Comparison of ENCODE assay signal across 9 mouse cellular contexts in genomic region chr8:119992249-119992648, GRCm38 (mm10). TPM values are rescaled to one million over a fixed set of nuclear protein-coding genes. Genes with fewer than 3 reads are reported as not detected.
A peak's percentile ranks its signal among the peaks of the same experiment; 100 is the strongest.
DNase-seq lines count a peak whose midpoint lies in the region; ATAC-seq lines count a peak whose summit lies in the region.
"Had no signal": no experiment of that assay in that cellular context is flagged by ENCODE, and none has a peak within 500 bp of the region (broad histone marks: within the 10 kb centered on the region; RNA-seq: fewer than 3 reads in every experiment).

Crispld2 (plus strand) TSS chr8:119992438.

- peak; percentile 90 for DNase-seq in ES-CJ7 (ENCODE audit: low read depth, low spot score)
- DNase-seq in cerebellum, postnatal 25 days = peak; percentile 40 to 69
- peak; percentile 31 to 52 for DNase-seq in frontal cortex, postnatal 36 days (ENCODE audit: low spot score in 2 of 2)
- DNase-seq in hindbrain, embryonic 11.5 days (ENCODE audit: low spot score) = peak; percentile 92
- DNase-seq in layer of hippocampus, postnatal 14 days (ENCODE audit: low spot score in 2 of 2) = peak; percentile 54 to 72
- peak; percentile 73 for DNase-seq in ovary, postnatal 14 days (ENCODE audit: low spot score)
- peak; percentile 88 to 92 for DNase-seq in thymus, postnatal 36 days

- H3K9ac ChIP-seq in hindbrain, embryonic 11.5 days (ENCODE audit: low read depth, low read length) = no peak within 1 kb of the TSS
- H3K9ac ChIP-seq in lung, embryonic 15.5 days = peak within 1 kb of the TSS; percentile 11; the same call in 1 of the 2 replicates

- H3K4me3 ChIP-seq in hindbrain, embryonic 11.5 days (ENCODE audit: low read depth, low read length) = peak within 1 kb of the TSS; percentile 26
- H3K4me3 ChIP-seq in lung, embryonic 15.5 days = peak within 1 kb of the TSS; percentile 26

- H3K27me3 ChIP-seq in hindbrain, embryonic 11.5 days (ENCODE audit: control insufficient read depth, insufficient read depth, low read length) = peaks cover 22% of the 10 kb centered on the region
- H3K27me3 ChIP-seq in lung, embryonic 15.5 days = peaks cover 43% of the 10 kb centered on the region
- H3K27me3 ChIP-seq: Patski had no signal

- H3K36me3 ChIP-seq in hindbrain, embryonic 11.5 days (ENCODE audit: control insufficient read depth, insufficient read depth, low read length) = no peaks in the 10 kb centered on the region
- H3K36me3 ChIP-seq in lung, embryonic 15.5 days = no peaks in the 10 kb centered on the region

- H3K27ac ChIP-seq in hindbrain, embryonic 11.5 days (ENCODE audit: low read depth, low read length) = no peak within 1 kb of the TSS
- H3K27ac ChIP-seq in lung, embryonic 15.5 days = no peak within 1 kb of the TSS

- peak within 1 kb of the TSS; percentile 42 for H3K4me2 ChIP-seq in hindbrain, embryonic 11.5 days (replicated peaks; ENCODE audit: low read depth, low read length)
- peak within 1 kb of the TSS; percentile 47 for H3K4me2 ChIP-seq in lung, embryonic 15.5 days

- peaks cover 3% of the 10 kb centered on the region; the same call in 1 of the 2 replicates for H3K4me1 ChIP-seq in hindbrain, embryonic 11.5 days (replicated peaks; ENCODE audit: control insufficient read depth, insufficient read depth, low read length)
- peaks cover 23% of the 10 kb centered on the region for H3K4me1 ChIP-seq in lung, embryonic 15.5 days

- H3K9me3 ChIP-seq in hindbrain, embryonic 11.5 days (ENCODE audit: control insufficient read depth, low read length) = no peaks in the 10 kb centered on the region
- no peaks in the 10 kb centered on the region for H3K9me3 ChIP-seq in lung, embryonic 15.5 days

- peak; percentile 88 for ATAC-seq in hindbrain, embryonic 11.5 days (ENCODE audit: low FRiP score)
- ATAC-seq in lung, embryonic 15.5 days (ENCODE audit: borderline replicate concordance, extremely low read depth, low FRiP score, low TSS enrichment) = peak; percentile 87
- ATAC-seq: Patski had no signal

- WGBS in hindbrain, embryonic 11.5 days = 0% methylated on average over 25 of the region's 25 CpGs
- under 1% methylated on average over 25 of the region's 25 CpGs for WGBS in lung, embryonic 15.5 days

RNA-seq across cellular contexts. Expression of gene Crispld2, which starts in this region (rescaled TPM):
- 2.1 and 2.6 TPM in 2 replicates for polyA plus RNA-seq in hindbrain, embryonic 11.5 days (2014; fragmentation: Nextera tagmentation; extraction: Ambion mirVana)
- 1 to 10 TPM; 1.6 to 2.1 TPM for total RNA-seq in layer of hippocampus, postnatal 14 days (2021)
- polyA plus RNA-seq in lung, embryonic 15.5 days (2015; fragmentation: Nextera tagmentation; extraction: Ambion mirVana) = 9.2 and 10.0 TPM in 2 replicates

Comparison
In these comparisons a context has a peak if more than half of its experiments do, and no peak if none do; other contexts are left out.
1. DNase-seq: peak in every context shown above with its lines; median percentile 92 in hindbrain, embryonic 11.5 days; 90 in ES-CJ7; 90 in thymus, postnatal 36 days; 73 in ovary, postnatal 14 days; 63 in layer of hippocampus, postnatal 14 days; 54 in cerebellum, postnatal 25 days; 42 in frontal cortex, postnatal 36 days.